Mouse (Mus musculus): ENCODE measurements around the gene Il17rd.

Gene Il17rd

DNA sequence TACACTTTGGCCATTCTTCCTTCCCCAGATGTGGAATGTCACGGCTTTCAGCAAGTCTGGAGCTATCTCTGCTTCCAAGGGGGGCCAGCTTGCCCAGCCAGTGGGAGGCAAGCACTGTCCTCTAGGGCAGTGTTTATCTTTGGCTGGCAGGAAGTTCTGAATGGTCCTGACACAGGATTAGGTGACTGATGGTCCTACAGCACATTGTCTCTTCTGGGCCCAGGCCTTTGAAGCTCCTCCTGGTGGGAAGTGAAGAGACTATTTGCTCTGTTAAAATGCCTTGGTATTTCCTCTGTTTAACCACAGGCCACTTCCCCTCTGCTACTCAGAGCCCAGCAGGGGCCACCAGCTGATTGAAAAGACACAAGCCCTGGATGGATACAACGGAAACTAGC, 6.2 kb downstream of the Il17rd start:
- no peak for DNase-seq (ENCODE audit: low spot score in 2 of 2)

DNA sequence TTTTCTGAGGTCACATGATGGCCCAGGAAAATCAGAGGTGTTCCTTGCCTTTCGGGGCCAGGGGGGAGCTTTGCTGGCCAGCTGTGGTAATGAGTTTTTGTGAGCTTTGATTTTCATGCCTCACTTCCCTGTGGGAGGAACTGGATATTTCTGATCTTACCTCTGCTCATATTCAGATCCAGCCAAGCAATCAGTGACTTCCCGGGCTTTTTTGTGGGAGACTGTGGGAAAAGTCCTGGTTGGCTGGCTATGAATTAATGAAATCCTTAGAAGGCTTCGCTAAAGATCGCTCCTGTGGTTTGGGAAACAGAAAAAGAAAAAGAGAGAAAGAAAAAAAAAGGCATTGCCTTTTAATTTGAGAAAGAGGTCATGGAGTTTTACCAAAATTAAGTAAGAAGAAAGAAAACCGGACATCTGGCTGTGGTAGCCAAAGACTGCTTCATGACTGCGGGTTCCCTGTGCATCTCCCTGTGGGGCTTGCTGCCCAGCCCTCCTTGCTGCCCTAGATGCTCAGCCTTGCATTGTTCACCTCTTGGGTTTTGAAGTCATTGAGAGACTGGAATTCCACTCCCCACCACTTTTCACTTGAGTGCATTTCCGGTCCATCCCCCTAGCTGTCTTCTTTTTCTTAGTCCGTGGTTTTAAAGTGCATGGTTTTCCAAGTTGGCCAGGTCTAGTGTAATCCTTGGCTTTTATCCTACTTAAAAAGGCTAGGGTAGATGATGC, 9.7 kb downstream of the Il17rd start:
- no peak for DNase-seq (ENCODE audit: low spot score in 2 of 2)

DNA sequence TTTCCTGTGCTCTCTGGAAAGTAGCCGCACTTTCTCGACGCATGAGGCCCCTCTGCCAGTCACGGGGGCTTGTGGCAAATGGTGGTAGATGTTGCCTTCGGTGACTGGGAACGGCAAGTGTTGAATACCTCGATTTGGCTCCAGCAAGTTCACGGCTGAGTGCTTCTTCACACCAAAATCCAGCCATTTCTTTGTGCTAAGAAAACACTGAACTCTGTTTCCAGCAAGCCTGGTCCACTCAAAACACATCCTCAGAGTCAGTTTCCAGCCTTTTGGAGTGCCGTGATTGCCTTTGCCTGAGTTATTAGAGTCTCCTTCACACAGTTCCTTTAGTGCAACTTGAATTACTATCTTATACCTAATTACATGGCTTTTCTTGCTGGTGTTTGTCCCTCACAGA, 11.3 kb downstream of the Il17rd start:
- DNase-seq (ENCODE audit: low spot score in 2 of 2), result no peak

DNA sequence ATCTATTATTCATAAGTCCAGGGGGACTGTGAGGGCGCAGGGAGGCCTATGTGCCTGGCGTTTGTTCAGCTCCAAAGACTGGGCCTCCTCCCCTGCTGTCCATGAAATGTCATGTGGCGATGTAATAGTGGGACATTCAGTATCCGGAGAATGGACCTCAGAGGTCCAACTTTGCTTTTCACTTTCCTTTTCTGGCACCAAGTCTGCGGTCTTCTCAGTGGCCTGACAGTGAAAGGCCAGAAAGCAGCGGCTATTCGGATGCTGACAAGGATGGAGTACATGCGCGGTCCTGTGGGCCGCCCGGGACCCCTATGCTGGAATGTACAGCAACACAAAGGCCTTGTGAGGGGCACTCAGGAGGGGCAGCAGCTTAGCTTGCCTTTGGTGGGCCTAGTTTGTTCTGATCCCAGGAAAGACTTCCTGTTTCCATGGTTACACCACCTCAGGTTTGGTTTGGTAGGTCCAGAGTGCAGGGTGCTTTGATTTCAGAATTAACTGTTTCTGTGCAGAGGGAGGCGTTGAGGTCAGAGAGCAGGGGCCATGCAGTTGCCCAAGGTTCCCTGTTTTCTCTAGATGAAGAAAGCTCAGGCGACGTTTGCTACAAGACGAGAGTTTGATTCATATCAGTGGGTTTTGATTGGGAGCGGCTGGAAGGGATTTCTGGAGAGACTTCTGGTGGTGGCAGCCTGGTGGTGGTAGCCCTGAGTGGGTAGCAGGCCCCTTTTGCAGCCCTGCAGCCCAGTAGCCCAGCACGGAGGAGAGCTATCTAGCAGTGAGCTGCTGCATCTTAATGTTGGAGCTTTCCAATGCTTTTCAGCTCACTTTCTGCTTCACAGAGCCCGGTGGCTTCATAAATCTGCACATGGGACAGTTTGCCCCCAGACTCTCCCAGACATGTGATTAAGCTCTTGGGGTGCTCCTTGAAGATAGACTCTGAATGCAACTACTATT, 12.1 kb downstream of the Il17rd start:
- DNase-seq (ENCODE audit: low spot score in 2 of 2), result no peak

DNA sequence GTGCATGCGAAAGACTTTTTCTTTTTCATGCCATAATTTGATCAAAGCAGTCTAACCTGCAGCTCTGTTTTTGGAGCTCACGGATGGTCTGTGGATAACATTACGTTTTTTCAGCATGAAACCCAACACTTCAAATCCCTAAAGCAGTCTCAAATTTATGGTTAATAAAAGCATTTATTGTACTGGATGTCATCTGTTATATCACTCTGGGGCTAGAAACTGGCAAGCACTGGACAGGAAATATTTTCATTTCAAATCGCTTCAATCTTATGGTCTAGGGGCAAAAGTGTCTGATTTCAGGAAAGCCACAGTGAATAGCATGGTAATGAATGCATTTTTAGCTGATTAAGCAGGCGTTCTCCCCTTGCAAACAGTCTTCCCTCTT, 12.8 kb downstream of the Il17rd start:
- DNase-seq (ENCODE audit: low spot score in 2 of 2), result no peak

DNA sequence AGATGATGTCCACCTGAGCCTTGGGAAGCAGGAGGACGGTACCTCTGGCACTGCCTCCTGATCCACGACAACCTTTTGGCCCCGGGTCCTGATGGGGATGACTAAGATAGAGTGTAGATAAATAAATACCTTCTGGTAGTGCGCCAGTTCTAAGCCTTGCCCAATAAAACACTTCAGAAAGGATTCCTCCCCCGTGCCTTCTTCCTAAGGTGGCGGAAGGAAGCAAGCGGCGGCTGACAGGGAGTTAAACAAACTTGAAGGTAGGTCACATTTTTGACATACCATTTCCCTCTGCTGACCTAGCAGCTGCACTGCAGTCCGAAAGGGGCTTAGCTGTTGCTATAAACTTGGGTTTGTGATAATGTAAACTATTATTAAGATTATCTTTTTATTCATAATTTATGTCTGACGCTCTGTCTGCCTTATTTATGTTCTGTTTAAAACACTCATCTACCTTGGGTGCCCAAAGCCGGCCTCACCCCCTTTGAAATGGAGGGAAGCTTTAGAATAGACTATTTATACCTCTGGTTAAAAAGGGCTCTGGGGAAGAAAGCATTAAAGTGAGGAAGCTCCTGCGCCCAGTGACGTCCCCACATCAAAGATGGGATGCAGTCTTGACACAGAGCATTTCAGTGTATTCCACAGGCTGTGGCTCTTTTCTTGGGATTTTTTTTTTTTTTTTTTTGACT, 19.9 kb downstream of the Il17rd start:
- no peak for DNase-seq (ENCODE audit: low spot score in 2 of 2)

DNA sequence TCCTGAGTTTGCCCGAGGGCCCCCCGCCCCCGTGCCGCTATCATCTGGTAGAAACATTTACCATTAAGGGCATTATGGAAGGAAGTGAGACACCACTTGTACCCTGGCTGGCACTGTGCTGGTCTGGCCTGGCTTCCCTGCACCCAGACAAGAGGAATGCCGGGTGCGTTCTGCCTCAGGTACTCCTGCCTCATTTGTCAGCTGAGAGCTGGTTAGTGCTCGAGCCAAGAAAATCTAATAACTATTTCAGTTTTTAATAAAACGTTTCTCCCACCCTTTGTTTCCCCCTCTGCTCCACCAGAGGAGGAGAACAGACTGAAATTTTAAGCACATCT, 20.4 kb downstream of the Il17rd start:
- DNase-seq (ENCODE audit: low spot score in 2 of 2), result no peak

DNA sequence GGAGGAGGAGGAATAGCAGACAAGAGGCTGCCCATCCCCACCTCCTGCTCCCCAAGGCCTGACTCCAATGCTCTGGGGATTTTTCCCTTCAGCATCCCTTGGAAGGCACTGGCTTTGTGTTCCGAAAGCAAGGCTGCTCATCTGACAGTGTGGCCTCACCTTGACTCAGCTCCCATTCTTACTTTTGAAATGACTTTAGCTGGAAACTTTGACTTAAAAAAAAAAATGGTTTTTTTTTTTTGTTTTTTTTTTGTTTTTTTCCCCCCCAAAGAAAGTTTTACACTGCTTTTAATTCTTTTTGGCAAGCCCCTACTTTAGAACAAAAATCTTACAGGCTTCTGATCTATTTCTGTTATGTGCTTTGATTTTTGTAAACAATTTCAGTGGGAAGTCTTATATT, 24.6 kb downstream of the Il17rd start:
- DNase-seq (ENCODE audit: low spot score in 2 of 2), result no peak

DNA sequence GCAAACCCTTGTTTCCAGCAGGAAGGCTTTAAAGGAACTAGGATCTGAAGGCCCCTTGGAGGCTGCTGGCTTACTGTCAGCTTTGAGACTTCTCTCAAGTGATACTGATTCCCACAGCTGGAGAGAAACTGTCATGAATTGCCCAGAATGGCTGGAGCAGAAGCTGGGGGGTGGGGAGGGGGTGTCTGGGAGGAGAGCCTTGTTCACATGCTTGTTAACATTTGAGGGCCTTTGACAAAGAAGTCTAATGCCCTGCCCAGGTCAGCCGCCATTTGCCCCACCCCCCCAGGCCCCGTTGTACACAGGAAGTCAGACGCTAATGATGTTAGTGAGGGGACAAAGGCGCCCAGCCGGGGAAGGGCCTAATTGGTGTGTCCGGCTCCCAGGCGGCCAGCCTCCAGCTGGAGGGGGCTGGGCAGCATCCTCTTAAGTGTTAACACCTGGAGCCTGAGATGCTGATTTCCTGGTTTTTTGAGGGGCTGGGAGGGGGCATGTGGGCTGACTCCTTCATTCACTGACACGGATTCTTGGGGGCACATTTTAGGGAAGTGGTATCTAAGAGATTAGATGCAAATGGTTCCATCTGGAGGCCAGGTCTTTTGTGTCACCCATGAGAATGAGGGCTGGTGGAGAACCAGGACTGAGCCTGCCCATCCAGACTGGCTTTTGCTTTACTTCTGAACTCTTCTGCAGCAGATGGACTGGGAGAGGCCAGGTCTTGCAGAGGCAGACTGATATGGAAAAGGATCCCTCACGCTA, 27.6 kb downstream of the Il17rd start:
- DNase-seq (ENCODE audit: low spot score in 2 of 2), result no peak

DNA sequence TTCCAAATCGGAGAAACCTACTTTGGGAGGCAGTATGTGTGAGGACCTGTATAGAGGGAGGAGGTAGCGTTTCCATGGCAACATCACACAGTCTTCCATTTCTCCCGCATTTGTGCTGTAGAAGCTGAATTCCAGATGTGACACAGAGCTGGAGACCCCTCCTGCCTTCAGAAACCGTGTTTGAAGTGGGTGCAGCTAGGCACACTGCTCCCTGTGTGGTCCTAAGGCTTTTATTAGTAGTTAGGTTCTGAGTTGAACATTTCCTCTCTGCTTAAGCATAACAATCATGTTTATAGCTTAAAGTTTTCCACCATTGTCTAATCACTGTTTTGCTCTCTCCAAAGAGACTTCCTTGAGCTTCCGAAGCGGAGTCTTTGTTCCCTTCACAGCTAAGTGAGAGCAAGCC, 29.1 kb downstream of the Il17rd start:
- DNase-seq (ENCODE audit: low spot score in 2 of 2), result no peak

DNA sequence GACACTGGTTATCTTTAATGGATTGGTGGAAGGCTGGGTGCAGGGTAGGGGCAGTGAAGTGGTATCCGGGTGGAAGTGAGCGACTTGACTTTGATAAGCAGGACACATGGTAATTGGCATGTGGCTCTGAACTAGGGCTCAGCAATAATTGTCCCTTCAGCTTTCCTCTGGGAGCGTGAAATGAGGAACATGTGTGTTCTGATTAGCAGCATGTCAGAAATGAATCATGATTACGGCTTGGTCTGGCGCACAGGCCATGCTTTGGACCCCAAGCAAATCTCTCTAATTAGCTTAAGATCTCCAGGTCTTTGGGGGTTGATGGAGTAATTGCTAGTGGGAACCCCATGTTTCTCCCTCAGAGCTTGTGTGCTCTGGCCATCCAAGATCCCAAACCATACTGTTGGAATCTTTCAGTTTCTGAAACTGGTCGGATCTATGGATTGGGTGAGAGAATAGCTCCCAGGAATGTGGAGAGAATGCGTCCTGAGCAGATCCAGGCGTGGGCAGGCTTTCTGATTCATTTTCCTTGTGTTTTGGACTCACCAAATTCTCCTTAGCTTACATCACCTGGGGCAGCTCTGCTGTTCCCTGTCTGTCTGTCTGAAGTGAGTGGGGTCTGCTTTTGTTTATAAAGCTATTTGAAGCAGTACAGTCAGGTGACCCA, 30.8 kb downstream of the Il17rd start:
- DNase-seq (ENCODE audit: low spot score in 2 of 2), result no peak

DNA sequence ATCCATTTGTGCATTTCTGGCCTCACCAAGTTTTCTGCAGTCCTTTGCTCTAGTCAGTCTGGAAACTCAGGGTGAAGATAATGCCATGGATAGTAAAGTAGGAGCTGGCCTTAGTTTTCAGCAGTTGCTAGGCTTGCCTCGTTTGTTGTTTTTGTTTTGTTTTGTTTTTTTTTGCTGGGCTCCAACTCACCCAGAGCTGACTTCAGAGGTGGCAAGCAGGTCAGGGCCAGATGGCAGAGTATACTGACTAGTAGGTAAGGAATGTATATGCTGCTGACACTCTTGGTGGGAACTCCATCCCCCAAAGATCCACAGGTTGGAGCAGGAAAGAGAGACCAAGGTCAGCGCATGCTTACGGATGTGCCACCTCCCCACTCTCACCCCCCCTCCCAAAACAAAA, 31.4 kb downstream of the Il17rd start:
- no peak for DNase-seq (ENCODE audit: low spot score in 2 of 2)

DNA sequence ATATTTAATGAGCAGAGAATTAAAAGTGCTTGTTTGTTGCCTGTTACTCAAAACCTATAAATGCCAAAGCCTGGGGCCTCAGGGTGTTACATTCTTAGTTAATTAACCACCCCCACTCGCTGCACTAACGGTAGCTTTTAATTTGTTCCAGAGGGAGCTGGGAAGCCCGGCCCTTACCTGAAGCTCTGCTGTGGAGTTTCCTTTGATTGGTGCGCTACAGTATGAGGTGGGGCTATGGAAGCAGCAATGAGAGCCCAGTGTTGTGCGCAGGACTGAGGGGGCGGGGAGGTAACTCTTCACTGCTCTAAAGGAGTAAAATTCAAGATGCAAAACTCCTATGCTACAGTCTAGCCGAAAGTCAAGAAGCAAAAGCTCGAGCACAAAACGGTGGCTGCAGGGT, 32.0 kb downstream of the Il17rd start:
- DNase-seq (ENCODE audit: low spot score in 2 of 2), result no peak

DNA sequence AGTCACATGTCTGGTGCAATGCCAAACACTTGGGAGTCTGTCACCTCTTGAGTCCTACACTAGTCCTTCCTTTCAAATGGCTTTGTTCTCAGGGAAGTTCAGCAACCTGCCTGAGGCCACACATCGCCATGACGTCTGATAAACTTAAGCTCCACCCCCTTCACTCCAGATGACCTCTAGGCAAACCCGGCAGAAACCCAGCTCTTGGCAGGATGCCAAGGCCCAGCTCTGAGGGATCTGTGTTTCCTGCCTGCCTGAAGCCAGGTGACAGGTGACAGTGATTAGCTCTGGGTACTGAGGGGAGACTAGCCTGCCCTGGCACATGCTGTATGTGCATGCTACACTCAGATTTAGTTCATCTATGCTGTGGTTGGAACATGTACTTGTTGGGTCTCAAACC, 33.2 kb downstream of the Il17rd start:
- no peak for DNase-seq (ENCODE audit: low spot score in 2 of 2)

DNA sequence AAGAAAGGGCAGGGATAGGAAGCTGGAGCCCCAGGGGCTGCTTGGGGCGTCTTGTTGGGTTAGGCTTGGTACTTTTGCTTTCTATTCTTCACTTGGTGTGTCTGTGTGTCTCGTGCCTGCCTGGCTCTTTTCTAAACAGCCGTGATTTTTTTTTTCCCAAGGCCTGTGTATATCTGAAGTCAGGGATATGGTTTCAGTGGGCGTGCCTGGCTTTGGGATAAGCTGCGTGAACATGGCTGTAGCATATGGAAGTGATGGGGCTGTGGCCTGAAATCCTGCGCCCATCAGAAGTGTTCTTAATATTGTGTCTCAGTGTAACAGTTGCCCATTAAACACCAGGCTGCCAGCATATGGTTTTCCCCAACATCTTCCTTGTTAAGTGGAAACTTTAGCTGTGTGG, 36.3 kb downstream of the Il17rd start:
- no peak for DNase-seq (ENCODE audit: low spot score in 2 of 2)

DNA sequence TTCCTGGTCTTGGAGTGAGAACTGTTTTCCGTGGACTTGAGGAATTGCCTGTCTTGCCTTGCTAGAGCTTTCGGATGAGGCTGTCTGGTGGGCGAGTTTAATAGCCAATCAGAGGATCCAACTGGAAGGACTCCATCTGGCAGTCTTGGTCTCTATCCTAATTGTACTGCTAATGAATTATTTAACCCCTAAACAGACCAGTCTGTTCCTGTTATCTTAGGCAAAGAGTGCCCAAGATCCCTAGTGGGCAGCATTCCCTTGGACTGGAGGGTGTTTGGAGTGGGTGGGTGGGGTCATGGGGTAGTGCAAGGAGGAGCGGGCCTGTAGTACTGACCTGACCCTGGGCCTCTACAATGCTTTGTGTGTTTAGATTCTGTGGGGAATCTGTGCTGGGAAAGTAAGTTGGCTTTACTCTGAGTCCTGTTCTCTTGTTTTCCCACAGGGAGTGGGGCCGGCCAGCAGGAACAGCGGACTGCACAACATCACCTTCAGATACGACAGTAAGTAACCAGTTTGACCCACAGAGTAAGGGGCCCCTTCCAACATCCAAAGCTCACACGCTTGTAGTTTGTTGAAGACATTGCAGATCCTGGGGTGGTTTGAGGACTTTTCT, 37.3 kb downstream of the Il17rd start:
- no peak for DNase-seq (ENCODE audit: low spot score in 2 of 2)

DNA sequence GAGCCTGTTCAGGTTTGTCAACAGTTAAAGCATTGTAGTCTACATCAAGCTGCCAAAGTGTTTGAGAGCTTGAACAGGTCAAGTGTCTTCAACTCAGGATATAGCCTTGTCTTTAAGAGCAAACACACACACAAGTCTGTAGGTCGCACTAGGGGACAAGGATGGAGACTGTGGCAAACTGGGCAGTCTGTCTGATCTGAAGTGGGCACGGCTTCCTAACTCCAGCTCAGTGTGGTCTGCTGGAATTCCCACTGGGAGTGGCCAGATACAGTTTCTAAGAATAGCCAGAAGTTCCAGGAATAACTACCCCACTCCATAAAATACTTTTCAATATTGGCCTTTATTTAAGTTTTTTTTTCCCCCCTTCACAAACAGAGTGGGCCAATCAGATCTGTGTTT, 37.8 kb downstream of the Il17rd start:
- DNase-seq (ENCODE audit: low spot score in 2 of 2), result no peak

DNA sequence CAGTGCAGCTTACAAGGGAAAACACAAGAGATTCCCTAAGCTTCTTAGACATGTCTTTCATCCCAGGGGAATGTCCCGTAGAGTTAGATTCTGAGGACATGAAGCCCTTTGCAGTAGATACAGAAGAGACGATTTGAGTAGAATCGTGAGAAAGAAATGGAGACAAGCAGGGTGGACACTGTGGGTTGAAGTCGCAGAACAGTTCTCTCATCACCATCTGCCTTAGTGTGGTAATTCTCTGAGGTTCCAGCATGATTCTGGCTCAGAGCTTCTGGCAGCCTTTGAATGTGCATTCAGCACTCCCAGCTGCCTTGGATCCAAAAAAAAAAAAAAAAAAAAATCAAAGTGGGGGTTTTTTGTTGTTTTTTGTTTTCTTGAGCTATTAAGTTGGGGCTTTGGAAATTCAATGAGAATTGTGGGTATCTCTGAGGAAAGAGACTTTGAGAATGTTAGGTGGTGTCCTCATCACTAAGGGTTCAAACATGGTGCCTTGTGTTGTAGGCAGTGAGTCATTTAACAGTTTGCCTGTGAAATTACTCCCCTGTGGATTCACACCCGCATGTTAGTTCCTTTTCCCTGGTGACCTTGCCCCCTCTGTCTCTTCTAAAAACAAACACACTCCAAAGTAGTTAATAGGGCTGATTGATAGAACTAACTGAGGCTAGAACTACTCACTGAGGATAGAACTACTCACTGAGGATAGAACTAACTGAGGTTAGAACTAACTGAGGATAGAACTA, 43.0 kb downstream of the Il17rd start:
- no peak for DNase-seq (ENCODE audit: low spot score in 2 of 2)

DNA sequence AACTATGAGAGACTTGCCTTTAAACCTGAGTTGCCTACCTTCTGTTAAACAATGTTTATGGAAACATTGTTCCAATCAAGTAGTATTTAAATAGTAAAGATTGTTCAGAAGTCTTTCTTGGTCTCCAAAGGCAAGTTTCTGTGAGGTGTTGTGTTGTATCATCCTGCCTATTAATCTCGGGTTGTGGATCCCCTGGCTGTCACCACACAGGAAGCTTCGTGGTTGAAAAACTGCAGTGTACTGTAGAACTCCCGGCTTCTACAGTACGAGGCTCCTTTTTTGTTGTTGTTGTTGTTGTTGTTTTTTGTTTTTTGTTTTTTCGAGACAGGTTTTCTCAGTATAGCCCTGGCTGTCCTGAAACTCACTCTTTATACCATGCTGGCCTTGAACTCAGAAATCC, 46.7 kb downstream of the Il17rd start:
- no peak for DNase-seq (ENCODE audit: low spot score in 2 of 2)

DNA sequence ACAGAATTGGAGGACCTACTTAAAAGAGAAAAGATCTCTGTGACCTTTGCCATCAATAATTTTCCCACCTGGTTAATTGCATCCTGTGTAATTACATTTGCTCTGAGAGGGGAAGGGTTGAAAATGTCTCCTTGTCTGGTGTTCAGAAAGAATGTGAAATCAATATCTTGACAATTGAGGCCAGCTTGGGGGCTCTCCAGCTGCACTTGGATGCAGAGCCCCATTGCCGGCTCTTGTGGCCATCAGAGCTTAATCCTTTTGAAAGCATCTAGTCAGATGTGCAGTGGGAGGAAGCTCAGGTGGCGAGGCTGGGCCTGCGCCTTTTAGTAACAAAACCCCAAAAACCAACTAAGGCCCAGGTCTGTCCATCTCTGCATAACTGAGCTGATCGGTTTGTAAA, 47.3 kb downstream of the Il17rd start:
- DNase-seq (ENCODE audit: low spot score in 2 of 2), result no peak

Measured in frontal cortex, postnatal 10 days (tissue).